Mouse (Mus musculus): ENCODE measurements around the gene Plp2.

Gene Plp2

GRCm38 (mm10) chrX:7662936-7663335 lies 8.3 kb downstream of the Plp2 start:
- no peak for DNase-seq (ENCODE audit: low spot score in 2 of 2)

DNA sequence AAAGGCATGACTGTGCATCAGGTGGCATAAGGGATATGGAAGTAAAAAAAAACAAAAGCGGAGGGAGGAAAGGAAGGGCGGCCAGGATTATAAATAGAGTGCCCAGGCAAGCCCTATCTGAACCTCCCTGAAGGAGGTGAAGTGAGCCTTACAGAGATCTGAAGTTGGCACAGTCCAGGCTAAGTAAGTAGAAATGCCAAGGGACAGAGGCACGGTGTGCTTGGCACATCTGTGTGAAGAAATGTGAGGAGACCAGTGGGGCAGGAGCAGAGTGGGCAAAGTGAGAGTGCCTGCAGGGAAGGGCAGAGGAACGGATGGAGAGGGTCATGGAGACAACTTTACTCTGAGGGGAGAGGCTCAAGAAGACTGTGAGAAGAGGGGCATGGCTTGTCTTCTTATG lies 10.1 kb downstream of the Plp2 start:
- DNase-seq (ENCODE audit: low spot score in 2 of 2) = no peak

DNA sequence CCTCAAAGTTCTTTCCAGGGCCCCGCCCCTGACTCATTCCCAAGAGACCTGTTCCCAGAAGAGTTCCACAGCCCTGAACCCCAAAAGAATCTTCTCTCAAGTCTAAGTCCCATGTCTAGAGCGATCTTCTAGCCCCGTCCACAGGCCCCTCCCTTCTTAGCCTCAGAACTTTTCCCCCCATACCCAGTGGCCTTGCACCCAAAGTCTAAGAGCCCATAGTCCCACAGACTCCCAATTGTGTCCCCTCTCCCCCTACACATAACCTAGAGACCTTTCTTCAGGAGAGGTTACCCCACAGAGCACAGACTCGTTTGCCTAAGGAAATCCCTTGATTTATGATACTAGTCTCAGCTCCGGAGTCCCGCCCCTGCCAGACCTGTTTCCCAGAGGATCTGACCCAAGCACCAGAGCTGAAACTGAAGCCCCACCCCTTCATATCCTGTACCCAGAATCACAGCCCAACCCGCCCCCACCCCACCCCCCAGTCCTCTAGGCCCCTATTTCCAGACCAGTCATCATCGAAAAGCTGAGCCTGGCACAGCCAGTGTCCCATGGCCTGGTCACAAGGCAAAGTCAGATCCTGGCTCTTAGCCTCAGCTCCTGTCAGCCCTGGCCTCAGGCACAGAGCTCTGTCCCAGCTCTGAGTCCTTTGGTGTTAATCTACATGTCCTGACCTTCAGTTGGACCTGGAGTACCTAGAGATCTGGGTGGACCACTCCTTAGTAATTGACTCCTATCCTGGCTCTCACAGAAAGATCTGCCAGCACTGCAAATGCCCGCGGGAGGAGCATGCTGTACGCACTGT lies 12.2 kb downstream of the Plp2 start:
- no peak for DNase-seq (ENCODE audit: low spot score in 2 of 2)

DNA sequence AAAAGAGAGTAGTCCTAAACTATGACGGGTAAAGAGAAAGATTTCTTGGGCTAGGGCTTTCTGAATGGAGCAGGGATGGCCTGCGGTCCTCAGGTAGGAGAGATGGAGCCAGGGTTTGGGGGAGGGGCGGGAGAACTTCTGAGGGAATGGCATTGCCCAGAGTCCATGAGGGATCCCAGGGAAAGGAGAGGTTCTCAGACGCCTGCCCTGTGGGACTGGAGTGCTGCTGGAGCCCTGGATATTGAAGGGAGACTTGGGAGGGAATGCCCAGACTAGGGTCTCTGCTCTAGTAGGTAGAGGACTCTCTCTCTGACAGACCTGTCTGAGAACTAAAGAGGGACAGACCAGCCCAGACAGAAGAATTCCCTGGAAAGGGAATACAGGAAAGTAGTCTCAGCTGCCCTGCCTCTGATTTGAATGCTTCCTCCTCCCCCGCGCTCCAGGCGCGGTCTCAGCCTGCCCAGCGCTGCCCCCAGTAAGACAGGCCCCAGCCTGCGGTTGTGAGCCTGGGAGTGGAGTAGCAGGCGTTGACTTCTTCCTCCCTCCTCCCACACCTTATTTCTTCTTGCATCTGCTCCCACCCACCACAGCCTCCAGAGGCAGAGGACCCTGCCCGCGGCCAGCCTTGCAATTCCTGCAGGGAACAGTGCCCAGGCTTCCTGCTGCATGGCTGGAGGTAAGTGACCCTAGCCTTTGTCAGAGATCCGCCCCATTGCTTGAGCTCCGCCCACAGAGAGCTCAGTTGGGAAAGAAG lies 13.0 kb downstream of the Plp2 start:
- DNase-seq (ENCODE audit: low spot score in 2 of 2) = no peak

DNA sequence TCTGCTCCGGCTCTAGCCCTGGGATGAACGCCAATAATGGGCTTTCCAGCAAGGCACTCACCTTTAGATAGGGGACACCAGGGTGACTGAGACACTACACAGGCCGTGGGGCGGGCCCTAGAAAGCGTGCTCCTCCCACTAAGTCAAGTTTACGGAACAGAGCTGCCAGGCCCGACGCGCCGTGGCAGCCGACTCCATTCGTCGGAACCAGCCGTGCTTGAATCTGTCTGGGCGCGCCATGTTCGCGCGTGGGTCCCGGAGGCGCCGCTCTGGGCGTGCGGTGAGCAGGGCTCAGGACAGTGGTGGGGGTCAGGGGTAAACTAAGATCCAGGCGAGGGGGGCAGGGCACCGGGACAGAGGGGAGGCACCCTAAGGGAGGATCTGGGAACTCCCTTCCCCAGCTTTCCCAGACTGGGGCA lies 14.0 kb downstream of the Plp2 start, which contains the start of gene Prickle3:
Prickle3 (plus strand) TSS at position 40 of the 419 bp plus-strand sequence.
- DNase-seq (ENCODE audit: low spot score in 2 of 2) = no peak

- peak; percentile 50 to 74 for DNase-seq (ENCODE audit: low spot score in 2 of 2)
Observed at GRCm38 (mm10) chrX:7648671-7649304, 22.4 kb downstream of the Plp2 start.

GRCm38 (mm10) chrX:7645349-7645748 lies 25.8 kb downstream of the Plp2 start:
- DNase-seq (ENCODE audit: low spot score in 2 of 2) = peak; percentile 57 to 73

DNA sequence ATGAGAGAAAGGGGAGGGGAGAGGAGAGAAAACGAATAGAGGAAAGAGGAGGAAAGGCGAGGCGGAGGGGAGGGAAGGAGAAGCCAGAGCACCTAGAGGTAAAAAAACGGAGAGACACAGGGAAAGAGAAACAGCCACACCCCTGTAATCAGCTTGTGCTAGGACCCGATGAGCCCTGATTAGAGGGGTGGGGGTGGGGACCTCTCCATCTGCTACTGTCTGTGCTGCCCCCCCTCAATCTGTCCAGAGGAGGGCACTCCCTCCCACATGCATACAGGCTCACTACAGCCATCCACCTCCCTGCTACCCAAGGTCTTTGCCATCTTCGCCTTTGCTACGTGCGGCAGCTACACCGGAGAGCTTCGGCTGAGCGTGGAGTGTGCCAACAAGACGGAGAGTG lies 30.4 kb downstream of the Plp2 start:
- DNase-seq (ENCODE audit: low spot score in 2 of 2) = no peak

- DNase-seq (ENCODE audit: low spot score in 2 of 2) = no peak
Observed at GRCm38 (mm10) chrX:7639536-7640325, 31.5 kb downstream of the Plp2 start.

GRCm38 (mm10) chrX:7638401-7639091 lies 32.6 kb downstream of the Plp2 start, which contains the start of gene Syp:
TSS of gene Syp (plus strand) at chrX:7638471.
- DNase-seq (ENCODE audit: low spot score in 2 of 2) = peak; percentile 75

GRCm38 (mm10) chrX:7635101-7635500 lies 36.1 kb downstream of the Plp2 start:
- no peak for DNase-seq (ENCODE audit: low spot score in 2 of 2)

GRCm38 (mm10) chrX:7632560-7632959 lies 38.6 kb downstream of the Plp2 start:
- DNase-seq (ENCODE audit: low spot score in 2 of 2) = no peak

Measured in frontal cortex, postnatal 14 days (tissue).